Mouse (Mus musculus): ENCODE measurements around the gene Srgap3.
"Not testable (repeated sequence)": the region's sequence is repeated elsewhere in the genome, so short reads cannot be mapped to it uniquely, and the experiment has no call there.

The Srgap3 gene

DNA sequence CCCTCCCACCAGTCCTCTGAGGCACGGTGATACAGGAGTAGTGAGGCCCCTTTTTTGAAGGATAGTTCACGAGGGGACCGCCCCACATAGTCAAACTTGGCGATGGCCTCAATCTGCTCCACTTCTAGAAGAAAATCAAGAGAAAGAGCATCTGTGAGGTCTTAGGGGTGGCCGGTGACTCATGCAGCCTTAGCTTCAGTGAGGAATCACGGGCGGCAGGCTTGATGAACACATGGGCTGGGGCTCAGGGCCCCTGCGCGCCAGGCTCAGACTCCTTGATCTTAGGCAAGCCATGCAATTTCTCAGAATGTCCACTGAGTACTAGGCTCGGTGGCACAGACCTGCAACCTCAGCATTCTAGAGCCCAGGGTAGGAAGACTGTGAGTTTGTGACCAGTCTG lies 215.7 kb downstream of the Srgap3 start:
- no peak for DNase-seq

DNA sequence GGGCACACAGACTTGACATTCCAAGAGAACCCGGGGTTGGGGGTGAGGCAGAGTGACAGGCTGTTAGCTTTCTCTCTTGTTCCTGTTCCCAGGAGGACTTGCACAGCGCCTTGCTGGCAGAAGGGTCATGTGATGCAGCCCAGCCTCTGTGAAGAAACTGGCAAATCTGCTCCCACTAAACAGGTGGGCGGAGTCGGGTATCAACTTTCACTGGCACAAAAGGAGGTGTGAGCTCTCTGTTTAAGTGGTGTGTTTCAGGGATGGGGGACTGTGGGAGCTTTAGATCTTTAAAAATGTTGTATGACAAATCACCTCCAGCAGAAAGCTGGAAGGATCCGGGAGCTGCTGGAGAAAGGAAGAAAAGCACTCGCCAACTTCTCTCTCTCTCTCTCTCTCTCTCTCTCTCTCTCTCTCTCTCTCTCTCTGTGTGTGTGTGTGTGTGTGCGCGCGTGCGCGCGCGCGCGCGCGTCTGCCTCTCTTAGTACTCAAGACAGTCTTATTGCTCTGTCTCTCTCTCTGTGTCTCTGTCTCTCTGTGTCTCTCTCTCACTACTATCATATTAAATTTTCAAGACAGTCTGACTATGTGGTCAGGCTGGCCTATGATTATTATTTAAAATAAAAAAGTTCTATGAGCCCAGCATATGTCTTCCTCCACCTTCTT lies 218.2 kb downstream of the Srgap3 start:
- no peak for DNase-seq

DNA sequence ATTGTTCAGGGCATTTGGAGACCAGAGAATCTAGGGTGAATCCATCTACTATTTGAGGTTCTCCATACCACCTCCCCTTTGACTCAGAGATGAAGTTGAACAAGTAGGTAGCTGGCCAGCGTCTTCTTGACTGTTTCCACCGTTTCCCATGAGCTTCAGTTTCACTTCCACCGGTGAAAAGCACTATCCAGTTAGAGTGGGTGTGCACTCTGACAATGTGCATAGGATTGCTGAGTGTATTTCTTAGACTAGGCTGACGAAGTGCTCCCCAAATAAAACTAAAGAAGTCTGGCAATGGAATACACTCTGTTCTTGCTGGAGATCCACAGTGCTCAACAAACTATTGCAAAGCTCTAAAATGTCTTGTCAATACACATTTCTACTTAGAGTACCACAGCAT lies 221.6 kb downstream of the Srgap3 start:
- DNase-seq = no peak

DNA sequence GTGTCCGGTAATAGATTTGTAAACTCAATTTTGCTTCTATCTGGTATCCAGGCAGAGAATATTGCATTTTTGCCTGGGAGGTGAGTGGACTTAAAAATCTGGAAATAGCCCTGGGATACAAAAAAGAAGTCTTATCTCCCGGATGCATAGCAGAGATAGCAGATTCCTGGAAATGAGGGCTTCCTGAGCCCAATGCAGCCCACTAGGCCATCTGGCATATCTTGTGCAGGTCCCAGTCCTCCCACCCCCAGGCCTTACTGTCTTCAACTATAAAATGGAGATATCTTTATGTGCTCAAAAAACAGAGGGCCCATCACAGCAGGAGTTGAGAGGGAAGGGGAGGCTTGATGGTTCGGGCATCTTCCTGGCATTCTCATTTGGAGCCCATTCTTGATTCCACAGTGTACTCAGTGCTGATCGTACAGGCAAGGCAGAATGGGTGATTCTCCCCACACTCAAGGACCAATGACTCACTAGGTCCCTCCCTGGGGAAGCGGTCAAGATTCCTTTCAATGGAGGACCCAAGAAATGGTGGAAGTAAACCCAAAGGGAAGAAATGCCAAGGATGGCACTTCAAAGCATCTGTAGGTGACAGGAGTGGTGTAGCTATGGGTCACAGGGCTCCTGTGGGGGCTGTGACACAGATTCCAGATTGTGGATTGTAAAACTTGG lies 226.5 kb downstream of the Srgap3 start:
- no peak for DNase-seq

DNA sequence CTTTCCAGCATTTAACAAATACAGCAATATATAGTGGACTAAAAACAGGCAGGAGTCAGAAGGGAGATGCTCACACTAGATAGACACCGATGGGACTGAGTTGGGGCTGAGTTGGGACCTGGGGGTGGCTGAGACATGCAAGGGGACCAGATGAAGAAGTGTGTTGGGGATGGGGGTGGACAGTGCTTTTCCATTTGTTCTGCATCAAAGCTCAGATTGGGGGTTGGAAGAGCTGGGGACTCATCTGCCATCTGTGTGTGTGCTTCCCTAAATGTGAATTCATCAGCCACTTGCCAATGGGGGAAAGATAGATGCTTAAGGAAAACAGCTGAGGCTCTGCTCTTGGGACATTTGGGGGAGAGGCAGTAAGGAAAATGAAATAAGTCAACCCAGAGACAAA lies 227.1 kb downstream of the Srgap3 start:
- DNase-seq = no peak

DNA sequence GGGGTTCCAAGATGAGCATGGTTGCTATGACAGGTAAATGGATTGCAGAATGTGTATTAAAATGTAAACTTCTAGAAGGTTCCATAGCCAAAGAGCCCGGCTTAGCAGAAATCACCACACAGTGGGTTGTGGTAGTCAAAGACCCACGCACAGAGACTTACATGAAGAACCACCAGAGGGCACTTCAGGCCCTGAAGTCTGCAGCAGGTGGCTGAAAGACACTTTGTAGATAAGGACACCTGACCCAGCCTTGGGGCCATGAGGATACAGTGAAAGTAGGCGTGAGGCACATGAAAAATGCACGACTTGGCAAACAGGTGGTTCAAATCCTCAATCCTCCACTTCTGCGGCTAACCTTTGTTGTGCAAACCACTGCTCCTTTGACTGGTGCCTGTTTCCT lies 229.9 kb downstream of the Srgap3 start:
- DNase-seq = peak; percentile 58

DNA sequence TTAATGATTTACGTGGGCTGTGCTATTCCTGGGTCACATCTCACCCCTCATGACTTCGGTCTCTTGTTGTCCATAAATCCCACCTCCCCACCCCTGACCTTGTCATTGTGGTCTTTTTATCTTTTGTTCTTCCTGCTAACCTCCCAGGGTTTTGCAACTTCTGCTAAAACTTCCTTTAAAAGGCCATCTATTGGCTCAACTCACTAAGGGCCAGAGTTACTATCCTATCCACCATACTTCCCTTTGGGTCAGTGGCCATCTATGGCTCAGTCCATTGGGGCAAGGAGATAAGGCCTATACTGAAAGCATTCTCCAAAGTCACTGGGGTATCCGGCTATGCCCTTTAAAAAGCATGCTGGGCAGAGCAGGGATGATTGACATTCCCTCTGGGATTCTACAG lies 233.1 kb downstream of the Srgap3 start:
- DNase-seq = no peak

DNA sequence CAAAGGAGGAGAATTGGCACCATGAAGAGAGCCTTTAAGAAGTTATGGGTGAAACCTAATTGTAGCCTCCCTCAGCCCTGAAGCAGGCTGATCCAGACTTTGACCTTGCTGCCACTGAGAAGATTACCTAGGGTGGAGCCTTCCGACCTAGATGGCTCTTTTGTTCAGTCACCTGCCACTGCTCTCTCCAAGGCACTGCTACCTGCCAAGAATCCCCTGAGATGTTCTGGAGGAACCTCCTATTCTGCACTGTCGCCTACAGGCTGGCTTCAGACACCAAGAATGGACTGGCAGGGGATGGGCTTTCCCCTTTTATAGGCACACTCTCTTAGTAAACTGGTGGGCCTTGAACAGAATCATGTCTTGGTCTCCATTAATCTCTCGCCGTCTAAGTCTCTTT lies 244.8 kb downstream of the Srgap3 start:
- DNase-seq = not testable (repeated sequence)

DNA sequence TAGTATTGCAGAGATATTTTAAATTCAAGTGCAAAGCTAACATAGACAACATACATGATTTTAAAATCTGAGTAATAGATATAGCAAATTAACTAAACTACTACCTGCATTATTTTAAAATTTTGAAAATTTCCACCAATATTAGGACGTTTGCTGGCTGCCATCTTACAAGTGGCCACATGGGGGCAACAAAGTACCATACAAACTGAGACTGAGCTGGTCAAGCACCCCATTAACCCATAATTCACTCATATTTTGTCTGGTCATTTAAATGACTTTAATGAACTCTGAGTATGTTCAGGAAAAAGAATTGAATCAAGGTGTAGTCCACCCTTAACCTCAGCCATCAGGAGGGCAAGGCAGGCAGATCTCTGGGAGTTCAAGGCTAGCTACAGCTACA lies 246.7 kb downstream of the Srgap3 start:
- peak; percentile 61 for DNase-seq

DNA sequence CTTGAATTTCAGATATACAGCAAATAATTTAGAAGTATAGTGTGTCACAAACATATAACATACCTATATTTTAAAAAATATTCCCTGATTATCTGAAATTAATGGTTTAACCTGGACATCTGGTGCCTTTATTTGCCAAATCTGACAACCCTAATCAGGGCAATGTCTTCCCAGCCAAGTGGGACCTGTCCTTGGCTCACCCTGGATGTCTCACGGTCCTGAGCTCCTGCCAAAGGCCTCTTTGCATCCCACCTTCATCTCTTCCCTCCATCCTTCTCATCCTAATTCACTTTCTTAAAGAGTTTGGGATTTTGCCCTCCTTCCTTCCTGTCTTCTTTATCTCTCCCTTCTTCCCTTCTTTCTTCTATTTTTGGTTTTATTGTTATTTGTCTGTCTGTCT lies 248.0 kb downstream of the Srgap3 start:
- no peak for DNase-seq

DNA sequence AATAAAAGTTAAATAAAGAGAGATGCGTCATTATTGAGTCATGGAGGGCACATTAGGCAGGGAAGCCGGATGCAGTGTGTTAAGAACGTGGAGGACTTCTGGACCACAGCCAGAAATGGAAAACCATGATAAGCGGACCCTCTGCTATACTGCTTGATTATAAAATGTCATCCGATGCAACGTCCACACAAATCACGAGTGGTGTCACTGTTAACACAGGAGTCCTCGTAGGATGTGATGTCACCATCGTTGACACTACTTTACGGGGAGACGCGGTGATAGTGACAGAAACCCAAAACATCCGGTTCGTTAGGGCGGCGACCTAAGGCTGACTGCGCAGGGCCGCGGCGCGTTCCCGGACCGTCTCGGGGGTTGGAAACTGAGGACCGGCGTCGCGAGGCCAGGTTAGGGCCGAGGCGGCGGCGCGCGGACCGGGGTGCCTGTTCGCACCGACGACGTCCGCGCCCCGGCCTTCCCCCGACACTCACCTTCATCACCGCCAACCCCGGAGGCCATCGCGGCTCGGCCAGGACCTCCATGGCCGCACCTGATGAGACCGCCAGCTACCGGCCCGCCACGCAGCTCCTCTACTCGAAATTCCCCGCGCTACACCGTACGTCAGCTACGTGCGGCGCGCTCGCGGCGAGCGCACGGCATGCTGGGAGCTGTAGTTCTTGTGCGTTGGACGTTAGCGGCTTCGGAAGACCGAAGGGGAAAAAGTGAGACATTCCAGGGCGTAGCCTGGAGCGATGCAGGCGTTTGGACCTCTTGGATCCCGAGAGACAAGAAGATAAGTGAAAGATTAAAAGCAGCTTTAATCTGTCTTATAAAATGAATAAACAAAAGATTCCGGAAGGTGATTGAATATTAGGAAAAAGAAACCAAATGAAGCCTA lies 250.8 kb downstream of the Srgap3 start, which contains the start of gene Rad18:
Rad18 (minus strand) TSS at position 631 of the 895 bp plus-strand sequence.
- DNase-seq = peak; percentile 83

DNA sequence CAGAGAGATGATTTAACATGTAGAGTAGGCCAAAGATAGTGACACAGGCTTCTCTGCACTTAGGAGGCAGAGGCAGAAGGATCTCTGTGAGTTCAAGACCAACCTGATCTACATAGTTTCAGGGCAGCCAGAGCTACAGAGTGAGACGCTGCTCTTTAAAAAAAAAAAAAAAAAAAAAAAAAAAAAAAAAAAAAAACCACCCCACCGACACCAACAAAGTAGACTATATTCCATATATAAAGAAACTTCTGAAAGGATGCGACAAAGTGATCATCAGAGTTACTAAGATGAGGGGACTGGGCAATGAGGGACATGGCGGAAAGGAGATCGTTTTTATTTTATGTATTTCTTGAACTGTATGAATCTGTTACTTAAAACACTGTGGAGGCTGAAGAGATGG lies 252.6 kb downstream of the Srgap3 start:
- DNase-seq = no peak

DNA sequence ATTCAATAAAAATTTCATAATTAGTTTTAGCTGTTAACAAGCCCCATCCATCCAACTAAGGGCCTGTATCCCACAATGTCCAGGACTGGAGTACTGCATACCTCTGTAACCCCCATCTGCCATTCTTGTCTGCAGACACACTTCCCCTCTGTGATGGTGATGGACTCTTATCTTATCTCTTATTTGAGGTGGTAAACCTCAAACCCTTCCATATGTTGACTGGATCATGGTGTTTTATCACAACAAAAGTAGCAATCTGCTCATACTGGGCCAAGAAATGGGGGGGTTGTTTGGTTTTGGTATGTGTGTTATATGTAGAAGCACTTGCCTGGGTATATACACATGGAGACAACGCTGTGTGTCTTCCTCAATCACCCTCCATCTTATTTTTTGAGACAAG lies 255.5 kb downstream of the Srgap3 start:
- DNase-seq = no peak

DNA sequence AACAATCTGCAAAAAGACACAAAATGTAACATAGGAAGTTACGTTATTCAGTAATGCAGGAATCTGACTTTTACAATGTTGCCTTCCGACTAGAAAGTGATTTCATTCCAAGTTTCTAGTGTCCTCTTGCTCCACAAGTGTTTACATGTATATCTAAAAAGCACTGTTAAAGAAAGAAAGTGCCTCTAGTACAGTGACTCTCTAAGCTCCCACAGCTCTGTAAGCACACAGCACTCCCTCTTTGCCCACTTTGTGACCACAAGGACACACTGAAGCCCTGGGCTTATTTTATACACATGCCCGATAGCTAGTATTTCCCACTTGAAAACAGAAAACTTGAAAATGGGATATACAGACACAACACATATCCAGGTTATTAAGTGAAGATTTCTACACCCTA lies 259.0 kb downstream of the Srgap3 start:
- no peak for DNase-seq

DNA sequence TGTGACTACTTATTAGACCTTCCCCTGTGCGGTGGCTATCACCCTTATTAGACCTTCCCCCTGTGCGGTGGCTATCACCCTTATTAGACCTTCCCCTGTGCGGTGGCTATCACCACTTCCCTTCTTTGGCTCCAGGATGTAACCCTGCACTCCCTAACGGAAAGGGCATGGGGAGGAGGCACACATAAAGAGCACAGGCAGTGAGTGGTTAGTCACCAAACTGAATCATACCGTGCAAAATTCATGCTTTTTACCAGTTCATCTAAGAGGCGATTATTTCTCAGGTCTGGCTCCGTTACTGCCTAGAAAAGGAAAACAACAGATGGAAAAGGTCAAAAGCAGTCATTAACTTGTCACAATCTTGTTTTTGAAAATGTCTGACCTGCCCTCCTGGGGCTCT lies 260.6 kb downstream of the Srgap3 start:
- no peak for DNase-seq

DNA sequence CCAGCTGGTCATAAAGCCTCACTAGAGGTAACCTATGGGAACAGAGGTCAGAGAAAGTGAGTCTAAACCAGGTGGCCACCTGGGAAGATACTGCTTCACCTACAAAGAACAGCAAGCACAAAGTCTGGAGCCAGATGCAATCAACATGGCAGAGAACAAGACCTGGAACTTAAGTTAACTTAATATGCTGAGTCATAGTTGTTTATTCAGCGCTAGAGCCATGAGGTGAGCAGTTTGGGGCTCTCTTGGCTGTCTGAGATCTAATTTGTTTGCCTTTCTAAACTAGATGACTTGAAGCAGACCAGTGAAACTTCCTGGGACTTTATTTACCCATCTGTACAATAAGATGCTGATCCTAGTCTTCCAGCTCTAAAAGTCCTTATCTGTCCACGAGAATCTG lies 263.0 kb downstream of the Srgap3 start:
- DNase-seq = no peak

Data from cerebellum, adult 9-11 months (tissue).